Mouse (Mus musculus) embryonic fibroblast, embryonic 13.5 days (primary cell): ENCODE measurements around the gene Runx1. TPM values are rescaled to one million over a fixed set of nuclear protein-coding genes. Genes with fewer than 3 reads are reported as not detected.
A peak's percentile ranks its signal among the peaks of the same experiment; 100 is the strongest.

Experiments used
- H3K27ac ChIP-seq: 2 replicates; pipeline ENCODE4 v1.5.1; 2012; ENCODE audit warnings: low read length, control low read depth, inconsistent platforms; ENCODE audit not compliant: insufficient read depth
- H3K4me1 ChIP-seq: 2 replicates; pipeline ENCODE4 v1.6.1; 2011; ENCODE audit warnings: low read length; ENCODE audit not compliant: control insufficient read depth, insufficient read depth
- H3K4me3 ChIP-seq: 2 replicates; pipeline ENCODE4 v1.5.1; 2011; ENCODE audit warnings: mild to moderate bottlenecking, control low read depth, low read length; ENCODE audit not compliant: insufficient read depth
- CTCF ChIP-seq: IDR thresholded peaks from 2 replicates; pipeline ENCODE4 v1.5.1; 2011; ENCODE audit warnings: mild to moderate bottlenecking, control low read depth, low read length, moderate library complexity, borderline replicate concordance; ENCODE audit not compliant: insufficient read depth
- POLR2A ChIP-seq: IDR thresholded peaks from 2 replicates; pipeline ENCODE4 v1.6.1; 2011; ENCODE audit warnings: low read depth, mild to moderate bottlenecking, control low read depth, low read length, moderate library complexity
- polyA plus RNA-seq: library from polyadenylated mRNA; stranded (reverse); fragments of >200 nt; gene quantifications from 2 replicates; pipeline ENCODE4 v1.2.4, GENCODE M21; 2011; ENCODE audit warnings: low read depth; ENCODE audit not compliant: missing spikeins, insufficient read length

The Runx1 gene
- polyA plus RNA-seq, 1 experiment: 56.2 TPM

- Histone ChIP-seq H3K27ac (no peak overlapping the region), H3K4me1 (peaks cover 4% of the 10 kb centered on the region), H3K4me3 (no peak overlapping the region)
- TF ChIP-seq CTCF (no peak), POLR2A (no peak)
Observed at GRCm38 (mm10) chr16:92783651-92784131, 42.3 kb downstream of the Runx1 start.

- Histone ChIP-seq H3K4me1 (peaks cover 3% of the 10 kb centered on the region; the same call in 1 of the 2 replicates), H3K27ac (no peak overlapping the region), H3K4me3 (no peak overlapping the region)
- TF ChIP-seq POLR2A (no peak), CTCF (no peak)
Observed at GRCm38 (mm10) chr16:92782408-92782807, 43.5 kb downstream of the Runx1 start.

GRCm38 (mm10) chr16:92779896-92780435 lies 46.0 kb downstream of the Runx1 start:
- no peak overlapping the region for H3K27ac ChIP-seq
- peaks cover 3% of the 10 kb centered on the region; the same call in 1 of the 2 replicates for H3K4me1 ChIP-seq
- TF ChIP-seq CTCF (no peak), POLR2A (no peak)
- H3K4me3 ChIP-seq: no peak overlapping the region

- Histone ChIP-seq H3K27ac (no peak overlapping the region), H3K4me3 (no peak overlapping the region), H3K4me1 (peaks cover 3% of the 10 kb centered on the region; the same call in 1 of the 2 replicates)
- TF ChIP-seq POLR2A (no peak), CTCF (no peak)
Observed at GRCm38 (mm10) chr16:92779175-92779574, 46.8 kb downstream of the Runx1 start.

- peak overlapping the region; percentile 2 for H3K27ac ChIP-seq
- H3K4me3 ChIP-seq: no peak overlapping the region
- TF ChIP-seq POLR2A (no peak), CTCF (no peak)
- H3K4me1 ChIP-seq: peaks cover 6% of the 10 kb centered on the region; the same call in 1 of the 2 replicates
Observed at GRCm38 (mm10) chr16:92778096-92778780, 47.7 kb downstream of the Runx1 start.

- TF ChIP-seq CTCF (no peak), POLR2A (no peak)
- H3K27ac ChIP-seq: no peak overlapping the region
Observed at GRCm38 (mm10) chr16:92767862-92768261, 58.1 kb downstream of the Runx1 start.

GRCm38 (mm10) chr16:92767423-92767822 lies 58.5 kb downstream of the Runx1 start:
- Histone ChIP-seq H3K4me1 (no peaks in the 10 kb centered on the region), H3K27ac (no peak overlapping the region), H3K4me3 (no peak overlapping the region)
- no peak for TF ChIP-seq CTCF
- TF ChIP-seq POLR2A: no peak

More at GRCm38 (mm10) chr16:92767862-92768261, 58.1 kb downstream of the Runx1 start:
- no peaks in the 10 kb centered on the region for H3K4me1 ChIP-seq
- no peak overlapping the region for H3K4me3 ChIP-seq

- TF ChIP-seq CTCF (no peak), POLR2A (no peak)
- no peak overlapping the region for H3K4me3 ChIP-seq
Observed at GRCm38 (mm10) chr16:92764741-92765396, 61.1 kb downstream of the Runx1 start.

GRCm38 (mm10) chr16:92763666-92764065 lies 62.3 kb downstream of the Runx1 start:
- H3K27ac ChIP-seq: no peak overlapping the region
- H3K4me1 ChIP-seq: no peaks in the 10 kb centered on the region
- TF ChIP-seq CTCF (no peak), POLR2A (no peak)
- no peak overlapping the region for H3K4me3 ChIP-seq

More at GRCm38 (mm10) chr16:92764741-92765396, 61.1 kb downstream of the Runx1 start:
- Histone ChIP-seq H3K4me1 (no peaks in the 10 kb centered on the region), H3K27ac (no peak overlapping the region)

GRCm38 (mm10) chr16:92761968-92762521 lies 63.9 kb downstream of the Runx1 start:
- no peaks in the 10 kb centered on the region for H3K4me1 ChIP-seq
- H3K27ac ChIP-seq: no peak overlapping the region
- TF ChIP-seq POLR2A (no peak), CTCF (no peak)
- H3K4me3 ChIP-seq: no peak overlapping the region
